Mouse (Mus musculus) retina, postnatal 7 days (tissue): Measurements from ENCODE around the gene Vmn1r56.
"Not testable (repeated sequence)": the region's sequence is repeated elsewhere in the genome, so short reads cannot be mapped to it uniquely, and the experiment has no call there.

Source experiments
- DNase-seq: peaks from one replicate; pipeline ENCODE4 v3.0.0-alpha.2; 2012; ENCODE audit warnings: low read depth, low spot score

The Vmn1r56 gene

GRCm38 (mm10) chr7:5196647-5197046 lies at the start of gene Vmn1r56:
Gene Vmn1r56 (minus strand): TSS chr7:5196747.
- not testable (repeated sequence) for DNase-seq

DNA sequence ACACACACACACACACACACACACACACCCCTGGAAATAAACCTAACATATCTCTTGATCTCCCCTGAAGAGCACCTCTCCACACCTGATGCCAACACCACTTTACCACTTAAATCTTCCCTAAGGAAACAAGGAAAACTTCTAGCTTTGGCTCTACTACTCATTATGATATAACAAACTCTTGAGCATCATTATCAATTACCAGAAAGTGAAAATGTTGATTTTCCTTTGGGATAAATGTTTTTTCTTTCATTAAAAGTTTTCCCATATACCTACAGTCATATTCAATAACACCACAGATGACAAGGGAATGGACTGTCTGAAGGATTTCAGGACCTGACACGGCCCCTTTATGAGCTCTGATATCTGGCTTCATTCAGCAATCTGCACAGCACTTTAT lies 21.6 kb upstream of the Vmn1r56 start, which contains the start of gene Vmn1r57:
Vmn1r57 (plus strand) TSS at position 301 of the 400 bp plus-strand sequence.
- DNase-seq = not testable (repeated sequence)

DNA sequence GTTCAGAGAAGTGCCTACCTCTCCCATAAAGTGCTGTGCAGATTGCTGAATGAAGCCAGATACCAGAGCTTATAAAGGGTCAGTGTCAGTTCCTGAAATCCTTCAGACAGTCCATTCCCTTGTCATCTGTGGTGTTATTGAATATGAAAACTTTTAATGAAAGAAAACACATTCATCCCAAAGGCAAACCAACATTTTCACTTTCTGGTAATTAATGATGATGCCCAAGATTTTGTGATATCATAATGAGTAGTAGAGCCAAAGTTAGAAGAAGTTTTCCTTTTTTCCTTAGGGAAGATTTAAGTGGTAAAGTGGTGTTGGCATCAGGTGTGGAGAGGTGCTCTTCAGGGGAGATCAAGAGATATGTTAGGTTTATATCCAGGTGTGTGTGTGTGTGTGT lies 47.0 kb downstream of the Vmn1r56 start, which contains the start of gene Vmn1r55:
Vmn1r55 (minus strand) TSS at position 101 of the 400 bp plus-strand sequence.
- not testable (repeated sequence) for DNase-seq
